Mouse (Mus musculus): ENCODE measurements at regions not wholly inside any gene's neighbourhood (a gene's known extent, or its start where the extent isn't known, plus 50 kb on each side); places are given as distances from the start of the nearest gene placed in this dataset.

DNA sequence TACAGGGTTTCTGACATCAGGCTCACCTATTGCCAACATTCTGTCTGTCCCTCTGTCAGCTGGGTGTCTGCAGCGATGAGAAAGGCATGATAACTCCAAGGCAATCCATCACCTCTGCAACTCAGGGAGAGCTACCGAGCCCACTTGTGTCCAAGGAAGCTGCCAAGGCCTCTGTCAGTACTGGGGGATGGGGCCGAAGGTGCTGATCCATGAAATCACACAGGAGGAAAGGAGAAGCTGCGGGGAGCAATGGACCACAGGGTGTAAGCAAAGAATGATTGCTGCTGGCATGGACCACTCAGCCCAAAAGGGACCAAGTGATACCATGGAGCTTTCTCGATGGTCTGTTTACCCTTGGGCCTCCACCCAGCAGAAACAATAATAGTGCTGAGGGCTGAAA is 67.5 kb upstream of the Mid1ip1 start:
- DNase-seq (ENCODE audit: low read depth, low spot score), result no peak

DNA sequence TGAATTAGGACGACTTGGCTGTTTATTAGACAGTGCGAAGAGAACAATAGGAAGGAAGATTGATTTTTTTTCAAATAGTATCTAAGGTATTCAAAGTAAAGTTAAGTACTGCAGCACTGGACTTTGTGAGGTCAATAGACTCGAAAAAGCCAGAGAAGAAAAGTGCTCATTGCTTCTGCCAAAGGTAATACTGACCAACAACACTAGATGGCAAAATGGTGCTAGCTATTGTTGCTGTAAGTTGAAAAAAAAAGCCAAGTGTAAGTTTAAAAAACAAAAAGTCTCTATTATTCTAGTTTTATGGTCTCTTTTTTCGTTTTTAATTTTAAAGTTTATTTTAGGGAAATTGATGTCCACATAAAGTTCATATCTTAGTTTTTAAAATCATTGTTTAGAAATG is 63.9 kb upstream of the Mid1ip1 start:
- DNase-seq (ENCODE audit: low read depth, low spot score), result peak; percentile 3

All from telencephalon, adult 2 months (tissue).